In the genomic region with DNA sequence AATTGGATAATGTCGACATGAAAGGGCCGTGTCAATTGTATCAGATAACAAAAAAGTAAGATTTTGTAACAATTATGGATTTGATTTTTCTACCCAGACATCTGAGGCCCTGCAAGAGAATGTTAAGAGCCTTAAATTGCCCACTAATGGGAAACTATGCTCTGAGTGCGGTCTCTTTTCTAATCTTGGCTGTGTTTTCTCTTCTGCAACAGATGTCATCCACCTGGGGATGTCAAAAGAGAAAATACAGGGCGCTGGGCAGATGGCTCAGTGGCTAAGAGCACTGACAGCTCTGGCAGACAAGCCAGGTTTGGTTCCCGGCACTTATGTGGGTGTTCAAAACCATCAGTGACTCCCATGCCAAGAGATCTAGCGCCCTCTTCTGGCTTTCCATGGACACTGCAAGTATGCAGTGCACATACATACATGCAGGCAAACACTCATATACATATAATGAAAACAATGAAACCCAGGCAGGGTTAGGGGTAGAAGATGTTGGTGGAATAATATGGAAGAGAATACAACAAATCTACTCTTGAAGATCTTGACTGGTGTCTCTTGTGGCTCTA, we compare ENCODE assay signal across 15 mouse cellular contexts. TPM values are rescaled to one million over a fixed set of nuclear protein-coding genes. Genes with fewer than 3 reads are reported as not detected.
DNase-seq lines count a peak whose midpoint lies in the region; ATAC-seq lines count a peak whose summit lies in the region.
"Had no signal": no experiment of that assay in that cellular context is flagged by ENCODE, and none has a peak within 500 bp of the region (broad histone marks: within the 10 kb centered on the region; RNA-seq: fewer than 3 reads in every experiment).

No protein-coding gene starts in this region.

- peaks cover 2% of the 10 kb centered on the region; the same call in 1 of the 2 replicates for H3K9me3 ChIP-seq in heart, embryonic 16.5 days (replicated peaks; ENCODE audit: control insufficient read depth, low read length)
- H3K9me3 ChIP-seq in megakaryocyte, embryonic 14.5 days, result peaks cover 17% of the 10 kb centered on the region

- H3K27me3 ChIP-seq in heart, embryonic 16.5 days (ENCODE audit: control insufficient read depth, insufficient read depth, low read length), result no peaks in the 10 kb centered on the region
- no peaks in the 10 kb centered on the region for H3K27me3 ChIP-seq in megakaryocyte, embryonic 14.5 days (replicated peaks)

- peaks cover 10% of the 10 kb centered on the region; the same call in 1 of the 2 replicates for H3K4me1 ChIP-seq in heart, embryonic 16.5 days (ENCODE audit: control insufficient read depth, insufficient read depth, low read length)
- peaks cover 65% of the 10 kb centered on the region for H3K4me1 ChIP-seq in megakaryocyte, embryonic 14.5 days

- H3K27ac ChIP-seq in heart, embryonic 16.5 days (ENCODE audit: low read length), result peak overlapping the region; percentile 59

- no peak overlapping the region for H3K4me3 ChIP-seq in heart, embryonic 16.5 days (ENCODE audit: low read length)
- H3K4me3 ChIP-seq in megakaryocyte, embryonic 14.5 days (replicated peaks), result peak overlapping the region; percentile 85

- no peak for ATAC-seq in heart, embryonic 16.5 days (replicated peaks; ENCODE audit: extremely low read depth, insufficient read depth, low FRiP score)
- ATAC-seq in megakaryocyte, adult 5-6 weeks (ENCODE audit: poor library complexity, severe bottlenecking), result no peak
- ATAC-seq: forebrain, embryonic 14.5 days had no signal

- no peak for DNase-seq in heart, postnatal 25 days (ENCODE audit: low spot score)
- peak; percentile 69 for DNase-seq in ZHBTc4 (ENCODE audit: low read depth, low spot score)
- peak; percentile 34 for DNase-seq in naive thymus-derived CD4-positive, alpha-beta T cell, adult 2 months (ENCODE audit: low read depth)
- no peak for DNase-seq in urinary bladder, adult 2 months (ENCODE audit: low spot score)
- DNase-seq in right cerebral cortex, postnatal 10 days (ENCODE audit: low spot score in 2 of 2), result no peak
- DNase-seq: adrenal gland, adult 2 months; gastrocnemius, postnatal 25 days; kidney, adult 11 months; layer of hippocampus, adult 9-11 months had no signal

- no peaks in the 10 kb centered on the region for H3K36me3 ChIP-seq in heart, embryonic 16.5 days (ENCODE audit: control insufficient read depth, insufficient read depth)
- H3K36me3 ChIP-seq in megakaryocyte, embryonic 14.5 days (replicated peaks; ENCODE audit: low read length), result peaks cover 13% of the 10 kb centered on the region

- intact Hi-C loops in heart, postnatal 25 days (cut with DNase I), result no loop called here

- no peak overlapping the region for H3K4me2 ChIP-seq in heart, embryonic 16.5 days (ENCODE audit: low read depth, low read length)

- no peak overlapping the region for H3K9ac ChIP-seq in heart, embryonic 16.5 days (ENCODE audit: low read length)

- 46% methylated on average over 6 of the region's 6 CpGs for WGBS in heart, embryonic 16.5 days

RNA-seq across cellular contexts. Expression of gene Medag, which starts 19.0 kb away (rescaled TPM):
- 1.6 and 2.2 TPM in 2 replicates for polyA plus RNA-seq in heart, embryonic 16.5 days (2015; fragmentation: Nextera tagmentation; extraction: Ambion mirVana)
- 10 to 100 TPM; 16.2 to 16.7 TPM for total RNA-seq in heart, postnatal 25 days (2021)
- not detected in 2 replicates for polyA plus RNA-seq in megakaryocyte, embryonic 14.5 days (2012; ENCODE audit: insufficient read depth, low replicate concordance)
- not detected in 2 replicates for total RNA-seq in megakaryocyte, adult 5-6 weeks (2015)
- not detected in 2 replicates for total RNA-seq in megakaryocyte, adult 5-6 weeks (2017)
- 30.4 and 31.6 TPM in 2 replicates for polyA plus RNA-seq in urinary bladder, adult 2 months (2012; rRNA removed)
- total RNA-seq: ES-E14 had no signal

RNA-seq across cellular contexts. Expression of gene Tex26, which starts 47.0 kb away (rescaled TPM):
- 0.28 and 0.69 TPM in 2 replicates for polyA plus RNA-seq in heart, embryonic 16.5 days (2015; fragmentation: Nextera tagmentation; extraction: Ambion mirVana)
- total RNA-seq in heart, postnatal 25 days (2021), result not detected
- not detected in 2 replicates for polyA plus RNA-seq in megakaryocyte, embryonic 14.5 days (2012; ENCODE audit: insufficient read depth, low replicate concordance)
- total RNA-seq in megakaryocyte, adult 5-6 weeks (2015), result not detected in 2 replicates
- not detected in 2 replicates for total RNA-seq in megakaryocyte, adult 5-6 weeks (2017)
- 0.21 and 0.37 TPM in 2 replicates for polyA plus RNA-seq in urinary bladder, adult 2 months (2012; rRNA removed)
- total RNA-seq: gastrocnemius, postnatal 25 days had no signal
- polyA plus RNA-seq: adrenal gland, adult 2 months; liver, embryonic 16.5 days had no signal

Comparison
In these comparisons a context has a peak if more than half of its experiments do, and no peak if none do; other contexts are left out.
1. DNase-seq: peak in ZHBTc4 (single experiment) and naive thymus-derived CD4-positive, alpha-beta T cell, adult 2 months (single experiment); none in heart, postnatal 25 days (single experiment), urinary bladder, adult 2 months (single experiment) and right cerebral cortex, postnatal 10 days (0 of 2).